Mouse (Mus musculus) c-Kit-positive CD71-negative TER-119-negative erythroid progenitor cells, embryonic 14.5 days (primary cell): ENCODE results near the gene Slc18a3.
A peak's percentile ranks its signal among the peaks of the same experiment; 100 is the strongest.

Experiments
- DNase-seq: peaks from one replicate; pipeline ENCODE4 v3.0.0-alpha.2; 2013; ENCODE audit warnings: low read depth

The Slc18a3 gene

DNA sequence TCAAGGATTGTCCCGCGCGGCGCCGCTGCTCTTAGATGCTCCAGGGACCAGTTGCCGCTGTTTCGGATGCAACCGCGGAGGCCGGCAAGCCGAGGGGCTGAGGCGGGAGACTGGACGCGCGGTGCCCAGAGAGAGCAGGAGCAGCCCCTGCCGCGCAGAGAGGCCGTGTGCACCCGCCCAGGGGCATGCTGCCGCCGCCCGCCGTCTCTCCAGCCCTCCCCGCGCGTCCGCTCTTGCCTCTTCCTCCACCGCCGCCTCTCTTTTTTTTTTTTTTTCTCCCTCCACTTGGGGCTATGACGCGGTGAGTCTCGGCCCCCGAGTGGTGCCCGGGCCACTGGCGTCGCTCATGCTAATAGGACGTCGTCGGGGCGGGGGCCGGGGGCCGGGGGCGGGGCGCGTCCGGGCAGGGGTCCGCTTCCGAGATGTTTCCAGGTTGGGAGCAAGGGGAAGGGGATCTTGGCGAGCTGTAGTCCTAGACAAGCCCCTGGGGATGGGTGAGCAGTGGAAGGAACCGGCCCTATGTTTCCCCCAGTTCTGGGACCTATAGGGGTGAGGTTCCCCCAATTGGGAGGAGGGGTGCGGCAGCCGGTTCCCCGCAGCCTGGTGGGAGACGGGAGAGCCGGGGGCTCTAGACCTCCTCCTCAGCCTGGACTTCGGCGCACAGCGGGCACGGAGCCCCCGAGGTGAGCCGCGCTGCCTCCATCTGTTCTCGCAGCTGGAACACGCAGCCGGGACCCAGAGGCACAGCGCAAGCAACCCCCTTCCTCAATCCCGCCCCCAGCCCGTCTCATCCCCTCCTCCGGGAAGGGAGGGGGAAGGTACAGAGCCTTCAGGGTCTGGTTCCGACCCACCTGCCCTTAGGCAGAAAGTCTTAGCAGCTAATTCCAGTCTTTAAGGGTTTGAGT is at the start of gene Slc18a3:
TSS of gene Slc18a3 (minus strand) at position 250 of the 905 bp plus-strand sequence.
- no peak for DNase-seq

GRCm38 (mm10) chr14:32513336-32514032 is 48.8 kb upstream of the Slc18a3 start, which contains the start of gene Ercc6:
Ercc6 (plus strand) TSS chr14:32513521.
- DNase-seq: peak; percentile 83

DNA sequence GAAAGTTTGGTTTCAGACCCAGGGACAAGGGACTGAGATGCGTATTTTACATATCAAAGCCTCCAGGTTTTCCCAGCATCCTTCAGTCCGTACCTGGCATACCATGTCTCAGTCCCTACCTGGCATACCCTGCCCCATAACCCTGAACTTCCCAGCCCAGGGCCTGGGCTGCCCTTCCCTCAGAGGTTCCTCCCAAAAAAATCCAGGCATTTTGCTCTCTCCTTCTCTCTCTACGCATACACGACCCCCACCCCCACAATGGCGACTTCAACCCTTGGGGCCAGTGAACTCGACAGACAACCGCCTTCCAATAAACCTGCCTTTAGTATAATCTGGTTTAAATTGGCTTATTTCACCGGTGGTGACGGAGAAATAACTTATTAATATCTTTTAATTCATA is 48.3 kb upstream of the Slc18a3 start:
- no peak for DNase-seq

DNA sequence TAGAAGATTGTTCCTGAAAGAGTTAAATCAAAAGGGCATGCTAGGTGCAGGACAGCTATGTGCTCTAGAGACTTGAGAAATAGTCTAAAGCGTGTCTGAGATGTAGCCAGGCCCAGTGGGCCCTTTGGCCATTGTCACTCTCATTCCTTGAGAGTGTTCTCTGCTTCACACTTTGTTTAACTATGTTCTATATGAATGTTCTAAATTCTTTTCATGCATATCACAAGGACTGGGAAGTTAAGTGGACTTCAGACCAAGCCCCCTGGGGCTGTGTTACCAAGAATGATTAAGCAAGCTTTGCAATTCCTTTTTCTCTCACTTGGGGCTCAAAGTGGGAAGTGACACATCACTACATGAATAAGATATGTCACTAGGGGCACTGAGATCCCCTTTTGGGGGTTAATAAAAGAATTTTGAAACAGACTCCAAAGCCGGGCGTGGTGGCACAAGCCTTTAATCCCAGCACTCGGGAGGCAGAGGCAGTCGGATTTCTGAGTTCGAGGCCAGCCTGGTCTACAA is 44.9 kb upstream of the Slc18a3 start:
- DNase-seq: no peak

DNA sequence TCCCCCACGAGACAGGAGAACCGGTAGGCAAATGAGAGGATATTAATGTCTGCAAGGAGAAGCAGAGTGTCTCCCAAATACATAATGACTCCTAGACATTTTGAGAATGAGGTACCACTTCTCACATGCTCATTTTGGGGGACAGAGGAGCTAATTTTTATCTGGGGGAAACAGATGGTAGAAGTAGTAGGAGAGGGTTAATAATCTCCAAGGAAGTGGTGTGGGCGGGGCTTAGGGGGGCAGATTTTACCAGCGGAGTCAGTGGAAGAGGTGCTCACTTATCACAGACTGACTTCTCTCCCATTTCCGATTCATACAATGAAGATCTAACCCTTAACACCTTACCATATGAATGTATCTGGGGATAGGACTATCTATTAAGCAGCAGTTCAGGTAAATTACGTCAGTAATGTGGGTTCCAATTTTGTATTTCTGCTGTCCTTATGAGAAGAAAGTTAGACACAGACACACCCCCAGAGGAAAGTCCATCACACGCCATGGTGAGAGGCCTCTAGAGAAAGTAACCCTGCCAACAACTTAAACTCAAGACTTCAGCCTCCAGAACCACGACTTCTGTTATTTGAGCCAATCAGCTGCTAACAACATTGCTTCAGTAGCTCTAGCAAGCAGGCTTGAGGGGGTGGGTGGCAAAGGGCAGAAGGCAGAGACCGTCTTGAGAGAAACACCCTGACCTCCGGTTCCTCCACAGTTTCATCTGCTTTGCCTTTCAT is 43.6 kb upstream of the Slc18a3 start:
- DNase-seq: no peak

DNA sequence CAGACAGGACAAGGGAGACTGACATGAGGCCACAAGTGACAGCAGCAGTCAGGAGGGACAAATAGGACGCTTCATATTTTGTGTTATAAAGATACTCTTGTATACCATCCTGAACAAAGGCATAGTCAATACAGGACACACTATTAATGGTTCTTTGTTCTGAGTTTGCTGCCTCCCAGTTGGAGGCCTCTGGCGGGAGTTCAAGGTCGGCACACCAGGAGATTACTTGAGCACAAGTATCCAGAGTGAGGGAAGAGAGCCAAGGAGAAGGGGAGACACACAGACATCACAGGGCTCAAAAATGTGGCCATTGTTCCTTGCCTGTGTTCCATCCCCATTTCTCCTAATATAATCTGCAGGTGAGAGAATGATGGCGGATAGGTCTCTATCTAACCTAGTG is 42.6 kb upstream of the Slc18a3 start:
- DNase-seq: no peak

GRCm38 (mm10) chr14:32506329-32506728 is 41.7 kb upstream of the Slc18a3 start:
- DNase-seq: no peak

DNA sequence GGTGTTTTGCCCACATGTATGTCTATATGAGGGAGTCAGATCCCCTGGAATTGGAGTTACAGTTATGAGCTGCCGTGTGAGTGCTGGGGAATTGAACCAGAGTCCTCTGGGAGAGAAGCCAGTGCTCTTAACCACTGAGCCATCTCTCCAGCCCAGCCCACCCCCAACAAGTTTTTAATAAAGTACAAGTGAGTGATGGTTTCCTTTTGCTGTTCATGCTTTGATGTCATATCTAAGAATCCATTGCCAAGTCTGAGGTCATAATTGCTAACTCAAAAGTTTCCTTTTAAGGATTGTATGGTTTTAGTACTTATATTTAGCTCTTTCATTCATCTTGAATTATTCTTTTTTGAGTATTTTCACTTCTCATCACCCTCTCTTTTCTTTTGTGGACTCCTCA is 39.2 kb upstream of the Slc18a3 start:
- no peak for DNase-seq

DNA sequence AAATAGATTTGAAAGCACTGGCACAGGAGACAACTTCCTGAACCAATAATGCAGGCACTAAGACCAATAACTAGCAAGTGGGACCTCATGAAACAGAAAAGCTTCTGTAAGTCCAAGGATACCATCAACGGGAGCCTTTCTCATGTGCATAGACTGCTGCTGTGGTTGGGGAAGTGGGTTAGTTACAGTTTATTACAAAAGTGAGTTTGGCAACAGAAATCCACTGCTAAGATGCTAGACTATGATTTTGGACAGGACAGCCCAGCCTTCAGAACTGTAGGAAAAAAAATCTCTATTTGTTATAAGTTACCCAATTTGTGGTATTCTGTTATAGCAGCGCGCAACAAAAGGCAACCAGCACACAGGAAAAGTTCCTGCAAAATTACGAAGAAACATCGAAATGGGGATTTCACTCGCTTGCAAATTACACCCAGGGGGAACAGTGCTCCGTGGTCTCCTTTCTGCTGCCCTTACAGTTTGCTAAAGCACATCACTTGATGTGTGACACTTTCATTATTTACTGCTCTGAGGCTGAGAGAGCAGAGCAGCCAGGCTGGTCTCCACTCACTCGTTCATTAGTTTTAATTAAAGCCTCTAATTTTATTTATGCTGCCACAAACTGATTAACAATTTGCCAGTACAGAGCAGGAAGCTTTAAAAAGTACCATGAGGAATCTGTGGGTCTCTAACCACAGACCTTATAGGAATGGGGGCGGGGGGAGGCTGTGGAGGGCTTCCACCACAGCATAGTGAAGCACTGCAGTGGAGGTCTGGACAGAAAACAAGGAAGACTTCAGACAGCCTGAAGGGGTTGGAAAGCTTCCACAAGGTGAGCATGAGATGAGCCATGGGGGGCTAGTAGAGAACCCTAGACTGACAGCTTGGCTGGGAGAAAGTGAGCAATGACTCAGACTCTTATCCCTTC is 38.4 kb upstream of the Slc18a3 start:
- DNase-seq: no peak

- no peak for DNase-seq
These were observed 36.7 kb upstream of the Slc18a3 start for GRCm38 (mm10) chr14:32501303-32501702.

GRCm38 (mm10) chr14:32496115-32496850 is 31.6 kb upstream of the Slc18a3 start:
- no peak for DNase-seq

DNA sequence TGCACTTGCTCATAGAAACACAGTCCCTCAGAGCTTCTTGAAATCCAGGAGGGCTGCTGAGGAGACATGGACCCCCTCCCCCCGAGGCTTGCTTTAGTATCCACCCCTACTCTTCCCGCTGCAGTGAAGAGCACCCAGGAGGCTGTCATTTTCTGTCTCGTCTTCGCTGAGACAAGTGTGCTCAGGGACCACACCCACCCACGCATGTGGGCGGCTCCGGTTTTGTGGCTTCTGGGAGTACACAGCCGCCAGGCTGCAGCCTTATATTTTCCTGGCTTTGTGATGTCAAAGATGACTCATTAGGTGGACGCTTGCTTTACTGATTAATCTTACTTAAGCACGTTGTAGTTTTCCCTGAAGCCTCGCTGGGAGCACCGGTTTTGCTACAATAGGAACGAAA is 27.9 kb upstream of the Slc18a3 start:
- DNase-seq: no peak

DNA sequence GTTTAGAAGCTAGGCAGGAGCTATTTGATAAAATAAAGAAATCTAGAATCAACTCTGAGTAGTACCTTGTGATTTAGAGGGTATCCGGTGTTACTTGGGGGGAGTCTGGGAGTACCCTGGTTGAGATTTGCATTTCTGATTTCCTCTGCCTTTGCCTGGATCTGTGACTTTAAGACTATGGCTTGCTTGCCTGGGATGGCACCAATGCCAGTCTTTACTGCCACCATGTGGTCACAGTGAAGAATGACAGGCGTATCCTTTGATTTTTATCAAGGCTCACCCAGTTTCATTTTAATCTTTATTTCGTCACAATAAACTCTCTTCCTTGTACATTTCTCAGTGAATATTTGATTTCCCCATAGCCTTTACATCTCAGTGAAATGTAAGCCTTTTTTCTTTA is 17.4 kb upstream of the Slc18a3 start:
- DNase-seq: no peak

DNA sequence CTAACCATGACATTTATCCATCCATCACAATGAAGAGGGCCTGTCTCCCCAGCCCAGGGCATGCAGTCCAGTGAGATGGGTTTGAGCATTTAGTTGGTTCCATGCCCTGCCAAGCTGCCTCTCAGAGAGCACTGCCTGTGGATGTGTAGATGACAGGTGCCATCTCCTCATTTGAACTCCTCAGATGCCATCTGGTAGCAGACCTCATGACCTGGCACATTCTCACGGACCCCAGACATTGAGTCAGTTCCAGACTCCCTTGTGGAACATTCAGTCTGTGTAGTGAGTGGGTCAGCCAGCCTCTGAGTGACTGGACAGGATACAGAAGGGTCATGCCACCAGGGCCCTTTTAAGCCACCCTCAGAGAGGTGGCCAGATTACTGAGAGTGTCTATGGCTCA is 12.9 kb upstream of the Slc18a3 start:
- DNase-seq: no peak

- DNase-seq: no peak
These were observed 11.9 kb upstream of the Slc18a3 start for GRCm38 (mm10) chr14:32476559-32476958.

- DNase-seq: no peak
These were observed 8.3 kb upstream of the Slc18a3 start for GRCm38 (mm10) chr14:32472996-32473395.

DNA sequence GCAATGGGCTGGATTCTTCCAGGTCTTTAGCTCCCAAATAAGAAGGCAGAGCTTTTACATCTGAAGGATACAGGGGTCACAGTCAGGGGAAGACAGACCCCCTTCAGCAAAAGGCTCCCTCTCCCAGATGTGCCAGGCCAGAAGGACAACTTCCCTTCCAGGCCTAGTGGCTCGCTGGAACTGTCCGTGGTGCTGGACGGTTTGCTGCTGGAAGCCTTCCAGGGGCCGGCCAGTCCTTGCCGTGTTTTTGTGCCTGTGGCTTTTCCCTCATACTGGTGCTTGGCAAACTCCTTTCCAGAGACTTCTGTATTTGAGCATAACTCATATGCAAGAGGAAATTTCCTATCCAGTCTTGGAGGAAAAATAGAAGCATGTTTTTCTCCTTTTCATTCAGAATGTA is 3.0 kb upstream of the Slc18a3 start:
- peak; percentile 33 for DNase-seq

DNA sequence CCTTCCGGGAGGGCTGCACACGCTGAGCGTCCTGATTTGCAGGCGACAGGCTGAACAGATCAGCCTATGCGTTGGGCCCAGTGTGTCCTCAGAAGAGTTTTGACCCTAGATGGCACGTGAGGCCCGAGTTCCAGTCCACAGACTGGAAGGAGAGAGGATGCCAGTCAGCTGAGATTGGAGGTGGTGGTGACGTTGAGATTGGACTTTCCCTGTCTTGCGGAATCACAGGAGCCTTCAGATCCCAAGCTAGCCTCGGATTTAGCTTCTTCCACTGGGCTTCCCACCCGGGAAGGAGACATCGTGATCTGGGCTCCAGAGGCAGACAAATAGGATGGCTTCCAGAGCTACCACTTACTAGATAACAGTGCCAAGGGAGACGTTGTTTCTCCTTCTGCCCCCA is 1.2 kb upstream of the Slc18a3 start, which contains the start of gene Chat:
TSS of gene Chat (minus strand) at position 101 of the 400 bp plus-strand sequence.
- no peak for DNase-seq

DNA sequence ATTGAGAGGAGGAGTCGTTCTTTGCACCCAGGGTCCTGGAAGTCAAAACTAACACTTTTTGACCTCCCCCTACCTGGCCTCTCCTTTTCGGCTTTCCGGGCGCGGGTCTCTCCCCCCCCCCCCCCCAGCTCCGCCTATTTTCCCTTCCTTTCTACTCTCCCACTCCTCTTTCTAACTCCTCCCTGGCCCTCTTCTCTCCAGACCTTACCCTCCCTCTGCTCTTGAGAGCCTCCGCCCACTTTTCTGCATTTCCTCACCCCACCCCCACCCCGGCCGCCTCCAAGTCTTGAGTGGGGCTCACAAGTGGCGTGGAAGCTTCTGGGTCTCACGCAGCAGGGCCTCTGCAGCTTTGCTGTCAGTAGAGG is 838 bp upstream of the Slc18a3 start:
- DNase-seq: no peak

GRCm38 (mm10) chr14:32463211-32464040 is 1.2 kb downstream of the Slc18a3 start:
- no peak for DNase-seq
